Comparison of ENCODE assay signal across 8 mouse cellular contexts in genomic region chr1:133237670-133238069, GRCm38 (mm10).
DNase-seq lines count a peak whose midpoint lies in the region; ATAC-seq and TF ChIP-seq lines count a peak whose summit lies in the region.

No protein-coding gene starts in this region.

- WGBS in heart, embryonic 10.5 days = 23% methylated on average over 11 of the region's 11 CpGs
- 4% methylated on average over 11 of the region's 11 CpGs for WGBS in kidney, postnatal 0 days
- WGBS in lung, postnatal 0 days = 5% methylated on average over 11 of the region's 11 CpGs
- WGBS in stomach, embryonic 15.5 days = 7% methylated on average over 11 of the region's 11 CpGs
- 79% methylated on average over 11 of the region's 11 CpGs for WGBS in forebrain, embryonic 12.5 days

- H3K9me3 ChIP-seq in heart, embryonic 10.5 days = no peaks in the 10 kb centered on the region
- no peaks in the 10 kb centered on the region for H3K9me3 ChIP-seq in kidney, postnatal 0 days (replicated peaks; ENCODE audit: low read length)
- no peaks in the 10 kb centered on the region for H3K9me3 ChIP-seq in lung, postnatal 0 days (ENCODE audit: low read length)
- no peaks in the 10 kb centered on the region for H3K9me3 ChIP-seq in stomach, embryonic 15.5 days
- H3K9me3 ChIP-seq in forebrain, embryonic 12.5 days = no peaks in the 10 kb centered on the region

- no peaks in the 10 kb centered on the region for H3K36me3 ChIP-seq in heart, embryonic 10.5 days
- H3K36me3 ChIP-seq in kidney, postnatal 0 days (ENCODE audit: insufficient read depth, low read length) = no peaks in the 10 kb centered on the region
- H3K36me3 ChIP-seq in lung, postnatal 0 days (ENCODE audit: insufficient read depth, low read length) = no peaks in the 10 kb centered on the region
- no peaks in the 10 kb centered on the region for H3K36me3 ChIP-seq in stomach, embryonic 15.5 days
- 0 out of 2 replicates have a peak, but pooled peaks cover 6% of the 10 kb centered on the region for H3K36me3 ChIP-seq in forebrain, embryonic 12.5 days (replicated peaks)

- H3K4me2 ChIP-seq in kidney, postnatal 0 days (ENCODE audit: low read length) = no peak overlapping the region
- H3K4me2 ChIP-seq in lung, postnatal 0 days (replicated peaks; ENCODE audit: low read depth, low read length) = no peak overlapping the region
- H3K4me2 ChIP-seq in stomach, embryonic 15.5 days = no peak overlapping the region
- H3K4me2 ChIP-seq in forebrain, embryonic 12.5 days = no peak overlapping the region

- ATAC-seq in CD4-positive, CD25-positive, alpha-beta regulatory T cell, adult 4 months = no peak
- ATAC-seq in kidney, postnatal 0 days (replicated peaks; ENCODE audit: low FRiP score, low read depth) = peak; percentile 63; the same call in 1 of the 2 replicates
- ATAC-seq in lung, postnatal 0 days = peak; percentile 56
- ATAC-seq in stomach, embryonic 15.5 days (ENCODE audit: insufficient read depth, low FRiP score, low read depth) = peak; percentile 33; the same call in 1 of the 2 replicates
- ATAC-seq in forebrain, embryonic 12.5 days (ENCODE audit: low FRiP score) = no peak

- H3K27ac ChIP-seq in heart, embryonic 10.5 days = peak overlapping the region; percentile 92
- H3K27ac ChIP-seq in kidney, postnatal 0 days = peak overlapping the region; percentile 79
- H3K27ac ChIP-seq in lung, postnatal 0 days (ENCODE audit: low read length) = no peak overlapping the region
- peak overlapping the region; percentile 87 for H3K27ac ChIP-seq in stomach, embryonic 15.5 days
- H3K27ac ChIP-seq in forebrain, embryonic 12.5 days = no peak overlapping the region

- peak overlapping the region; percentile 42 for H3K4me3 ChIP-seq in heart, embryonic 10.5 days
- no peak overlapping the region for H3K4me3 ChIP-seq in kidney, postnatal 0 days (replicated peaks; ENCODE audit: low read depth, low read length)
- no peak overlapping the region for H3K4me3 ChIP-seq in lung, postnatal 0 days (ENCODE audit: low read depth, low read length)
- H3K4me3 ChIP-seq in stomach, embryonic 15.5 days (replicated peaks) = no peak overlapping the region
- no peak overlapping the region for H3K4me3 ChIP-seq in forebrain, embryonic 12.5 days (replicated peaks)

- no peak for TF ChIP-seq CTCF in kidney, postnatal 0 days (IDR thresholded peaks at IDR 0.05; ENCODE audit: low read depth)
- no peak for TF ChIP-seq CTCF in lung, postnatal 0 days (IDR thresholded peaks at IDR 0.05)

- H3K9ac ChIP-seq in kidney, postnatal 0 days (ENCODE audit: low read depth, low read length) = no peak overlapping the region
- no peak overlapping the region for H3K9ac ChIP-seq in lung, postnatal 0 days (replicated peaks; ENCODE audit: low read depth)
- no peak overlapping the region for H3K9ac ChIP-seq in stomach, embryonic 15.5 days
- no peak overlapping the region for H3K9ac ChIP-seq in forebrain, embryonic 12.5 days

- H3K4me1 ChIP-seq in heart, embryonic 10.5 days = peaks cover 60% of the 10 kb centered on the region
- peaks cover 38% of the 10 kb centered on the region for H3K4me1 ChIP-seq in kidney, postnatal 0 days (replicated peaks; ENCODE audit: insufficient read depth, low read length)
- H3K4me1 ChIP-seq in lung, postnatal 0 days (ENCODE audit: insufficient read depth, low read depth, low read length) = peaks cover 6% of the 10 kb centered on the region; the same call in 1 of the 2 replicates
- H3K4me1 ChIP-seq in stomach, embryonic 15.5 days = peaks cover 38% of the 10 kb centered on the region
- peaks cover 46% of the 10 kb centered on the region for H3K4me1 ChIP-seq in forebrain, embryonic 12.5 days

- DNase-seq in CD4-positive, CD25-positive, alpha-beta regulatory T cell, adult 2 months (ENCODE audit: low read depth, low spot score) = peak; percentile 59
- peak; percentile 47 for DNase-seq in 416B (ENCODE audit: low read depth)
- DNase-seq in heart, embryonic 10.5 days (ENCODE audit: low spot score) = no peak
- peak; percentile 85 for DNase-seq in kidney, postnatal 0 days (ENCODE audit: low spot score)
- peak; percentile 70 for DNase-seq in lung, postnatal 0 days (ENCODE audit: low spot score)

- H3K27me3 ChIP-seq in heart, embryonic 10.5 days (ENCODE audit: insufficient read depth, poor library complexity, severe bottlenecking) = no peaks in the 10 kb centered on the region
- no peaks in the 10 kb centered on the region for H3K27me3 ChIP-seq in kidney, postnatal 0 days (ENCODE audit: insufficient read depth, low read length)
- no peaks in the 10 kb centered on the region for H3K27me3 ChIP-seq in lung, postnatal 0 days (replicated peaks; ENCODE audit: insufficient read depth, low read length)
- no peaks in the 10 kb centered on the region for H3K27me3 ChIP-seq in stomach, embryonic 15.5 days (replicated peaks)
- H3K27me3 ChIP-seq in forebrain, embryonic 12.5 days = no peaks in the 10 kb centered on the region

- TF ChIP-seq EP300 in lung, postnatal 0 days (IDR thresholded peaks at IDR 0.05) = no peak

Comparison
In these comparisons a context has a peak if more than half of its experiments do, and no peak if none do; other contexts are left out.
1. ATAC-seq: peak in kidney, postnatal 0 days (single experiment), lung, postnatal 0 days (single experiment) and stomach, embryonic 15.5 days (single experiment); none in CD4-positive, CD25-positive, alpha-beta regulatory T cell, adult 4 months (single experiment) and forebrain, embryonic 12.5 days (single experiment).
2. H3K27ac ChIP-seq: peak in heart, embryonic 10.5 days (single experiment), kidney, postnatal 0 days (single experiment) and stomach, embryonic 15.5 days (single experiment); none in lung, postnatal 0 days (single experiment) and forebrain, embryonic 12.5 days (single experiment).